Comparison of ENCODE assay signal across 26 mouse cellular contexts in the genomic region with DNA sequence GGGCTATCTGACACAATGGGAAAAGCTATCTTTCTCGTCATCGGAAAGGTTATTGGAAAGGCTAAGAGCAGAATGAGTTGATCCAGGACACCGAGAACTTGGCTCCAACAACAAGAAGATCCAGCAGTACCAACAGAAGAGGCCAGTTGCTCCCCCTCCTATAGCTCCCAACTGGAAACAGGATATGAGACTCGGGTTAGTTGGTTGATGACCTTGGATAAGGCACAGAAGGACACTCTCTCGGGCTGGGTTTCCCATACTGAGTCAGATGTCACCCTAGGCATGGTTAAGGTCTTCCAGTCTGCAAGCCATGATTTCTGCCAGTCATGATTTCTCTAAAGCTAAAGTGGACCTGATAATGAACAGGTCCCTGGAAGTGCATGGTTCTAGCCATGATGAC. TPM values are rescaled to one million over a fixed set of nuclear protein-coding genes. Genes with fewer than 3 reads are reported as not detected.
DNase-seq lines count a peak whose midpoint lies in the region; ATAC-seq and TF ChIP-seq lines count a peak whose summit lies in the region.
"Had no signal": no experiment of that assay in that cellular context is flagged by ENCODE, and none has a peak within 500 bp of the region (broad histone marks: within the 10 kb centered on the region; RNA-seq: fewer than 3 reads in every experiment).

No protein-coding gene starts in this region.

- peaks cover 9% of the 10 kb centered on the region for H3K4me1 ChIP-seq in embryonic fibroblast, embryonic 13.5 days (ENCODE audit: control insufficient read depth, insufficient read depth, low read length)
- H3K4me1 ChIP-seq in liver, postnatal 0 days (ENCODE audit: insufficient read depth) = peaks cover 60% of the 10 kb centered on the region
- H3K4me1 ChIP-seq: embryonic facial prominence, embryonic 15.5 days; forebrain, embryonic 15.5 days; midbrain, embryonic 15.5 days; neural tube, embryonic 12.5 days had no signal

- TF ChIP-seq EP300 in liver, postnatal 0 days (IDR thresholded peaks at IDR 0.05; ENCODE audit: low read depth) = no peak

- no peaks in the 10 kb centered on the region for H3K27me3 ChIP-seq in liver, postnatal 0 days (ENCODE audit: insufficient read depth, low read length)
- H3K27me3 ChIP-seq: CH12.LX; embryonic facial prominence, embryonic 15.5 days; forebrain, embryonic 15.5 days; hindbrain, embryonic 12.5 days; midbrain, embryonic 15.5 days; neural tube, embryonic 12.5 days had no signal

- TF ChIP-seq POLR2A in embryonic fibroblast, embryonic 13.5 days (IDR thresholded peaks at IDR 0.05; ENCODE audit: low read depth, low read length) = no peak

- no peaks in the 10 kb centered on the region for H3K9me3 ChIP-seq in liver, postnatal 0 days (ENCODE audit: low read length)
- H3K9me3 ChIP-seq: forebrain, embryonic 15.5 days; hindbrain, embryonic 12.5 days; midbrain, embryonic 15.5 days; neural tube, embryonic 12.5 days had no signal

- no peak overlapping the region for H3K4me3 ChIP-seq in embryonic fibroblast, embryonic 13.5 days (ENCODE audit: insufficient read depth, low read length)
- no peak overlapping the region for H3K4me3 ChIP-seq in liver, postnatal 0 days (ENCODE audit: low read depth, low read length)
- H3K4me3 ChIP-seq: embryonic facial prominence, embryonic 15.5 days; forebrain, embryonic 15.5 days; heart, adult 2 months; hindbrain, embryonic 12.5 days; left cerebral cortex, adult 2 months; midbrain, embryonic 15.5 days; neural tube, embryonic 12.5 days had no signal

- no peak for ATAC-seq in liver, postnatal 0 days
- no peak for ATAC-seq in CD4-positive, CD25-positive, alpha-beta regulatory T cell, adult 4 months
- ATAC-seq: midbrain, embryonic 15.5 days had no signal

- peak; percentile 61 for DNase-seq in adrenal gland, adult 2 months
- no peak for DNase-seq in adrenal gland, postnatal 4 days (ENCODE audit: low spot score in 2 of 2)
- DNase-seq in 416B (ENCODE audit: low read depth) = peak; percentile 60
- DNase-seq in liver, postnatal 0 days = no peak
- no peak for DNase-seq in frontal cortex, postnatal 14 days (ENCODE audit: low spot score in 2 of 2)
- DNase-seq: cerebellum, adult 11 months; cerebellum, adult 9-11 months; gastrocnemius, postnatal 10 days; heart, adult 2 months; kidney, adult 2 months; layer of hippocampus, adult 9-11 months; lung, postnatal 4 days; retina, postnatal 1 day; thymus, adult 18-20 months; thymus, postnatal 36 days had no signal

- WGBS in liver, postnatal 0 days (ENCODE audit: insufficient replicate concordance) = 80% methylated on average over 5 of the region's 5 CpGs

- no peak for TF ChIP-seq CTCF in embryonic fibroblast, embryonic 13.5 days (IDR thresholded peaks at IDR 0.05; ENCODE audit: borderline replicate concordance, insufficient read depth, low read length)
- TF ChIP-seq CTCF in liver, postnatal 0 days (IDR thresholded peaks at IDR 0.05; ENCODE audit: low read depth) = no peak

- H3K4me2 ChIP-seq in liver, postnatal 0 days (ENCODE audit: low read depth, low read length) = no peak overlapping the region
- H3K4me2 ChIP-seq: embryonic facial prominence, embryonic 15.5 days; forebrain, embryonic 15.5 days; hindbrain, embryonic 12.5 days; midbrain, embryonic 15.5 days; neural tube, embryonic 12.5 days had no signal

- H3K9ac ChIP-seq in liver, postnatal 0 days (replicated peaks) = no peak overlapping the region
- H3K9ac ChIP-seq: embryonic facial prominence, embryonic 15.5 days; forebrain, embryonic 15.5 days; hindbrain, embryonic 12.5 days; midbrain, embryonic 15.5 days; neural tube, embryonic 12.5 days had no signal

- peak overlapping the region; percentile 35; the same call in 1 of the 2 replicates for H3K27ac ChIP-seq in embryonic fibroblast, embryonic 13.5 days (ENCODE audit: insufficient read depth, low read length)
- H3K27ac ChIP-seq in liver, postnatal 0 days (ENCODE audit: low read depth) = peak overlapping the region; percentile 96
- H3K27ac ChIP-seq: embryonic facial prominence, embryonic 15.5 days; forebrain, embryonic 15.5 days; heart, adult 2 months; hindbrain, embryonic 12.5 days; kidney, postnatal 0 days; left cerebral cortex, adult 2 months; midbrain, embryonic 15.5 days; neural tube, embryonic 12.5 days had no signal

- peaks cover 38% of the 10 kb centered on the region for H3K36me3 ChIP-seq in liver, postnatal 0 days (replicated peaks; ENCODE audit: insufficient read depth, low read length)
- H3K36me3 ChIP-seq: forebrain, embryonic 15.5 days; G1E; hindbrain, embryonic 12.5 days; midbrain, embryonic 15.5 days; neural tube, embryonic 12.5 days had no signal

RNA-seq across cellular contexts. Expression of gene Tbc1d2b, which starts 35.8 kb away (rescaled TPM):
- total RNA-seq in adrenal gland, adult 2 months (2021) = 10 to 100 TPM; 23.0 to 40.4 TPM
- 20.8 and 22.7 TPM in 2 replicates for polyA plus RNA-seq in adrenal gland, adult 2 months (2012; rRNA removed)
- 10 to 100 TPM; 44.3 to 47.7 TPM for total RNA-seq in adrenal gland, postnatal 4 days (2021)
- 42.4 and 45.5 TPM in 2 replicates for polyA plus RNA-seq in embryonic fibroblast, embryonic 13.5 days (2011; ENCODE audit: insufficient read length, low read depth, missing spikeins)
- 5.1 and 6.2 TPM in 2 replicates for polyA plus RNA-seq in liver, postnatal 0 days (2015; fragmentation: Nextera tagmentation; extraction: Ambion mirVana)
- polyA plus RNA-seq in CD4-positive, CD25-positive, alpha-beta regulatory T cell, adult 4 months (2017; shearing (Covaris generic)) = 10 to 100 TPM; 11.3 to 12.1 TPM

Comparison
In these comparisons a context has a peak if more than half of its experiments do, and no peak if none do; other contexts are left out.
1. DNase-seq: peak in adrenal gland, adult 2 months (single experiment) and 416B (single experiment); none in adrenal gland, postnatal 4 days (0 of 2), liver, postnatal 0 days (single experiment) and frontal cortex, postnatal 14 days (0 of 2).